Mouse (Mus musculus) retina, embryonic 14.5 days (tissue): ENCODE measurements at regions not wholly inside any gene's neighbourhood (a gene's known extent, or its start where the extent isn't known, plus 50 kb on each side); places are given as distances from the start of the nearest gene placed in this dataset.

Experiments used
- DNase-seq: peaks from one replicate; pipeline ENCODE4 v3.0.0-alpha.2; 2015; ENCODE audit warnings: low spot score

- no peak for DNase-seq
Observed at GRCm38 (mm10) chr15:96944741-96945140, 111.0 kb downstream of the Slc38a4 start.

DNA sequence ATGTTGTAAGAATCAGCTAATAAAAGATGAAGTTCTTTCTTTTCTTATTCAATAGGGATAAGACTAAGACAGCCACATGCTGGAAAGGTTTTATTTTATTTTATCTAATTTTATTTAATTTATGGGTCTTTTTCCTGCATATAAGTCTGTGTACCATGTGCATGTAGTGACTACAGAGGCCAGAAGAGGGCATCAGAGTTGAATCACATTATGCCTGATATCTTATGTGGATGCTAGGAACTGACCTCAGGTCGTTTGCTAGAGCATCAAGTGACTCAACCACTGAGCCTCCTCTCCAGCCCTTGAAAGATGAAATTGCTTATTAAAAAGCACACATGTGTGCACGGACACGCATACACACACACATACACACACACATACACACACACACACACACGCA, 113.1 kb downstream of the Slc38a4 start:
- DNase-seq, result no peak

- no peak for DNase-seq
Observed at GRCm38 (mm10) chr15:96938406-96938805, 117.3 kb downstream of the Slc38a4 start.

GRCm38 (mm10) chr15:96937623-96938022, 118.1 kb downstream of the Slc38a4 start:
- no peak for DNase-seq

GRCm38 (mm10) chr15:96936705-96937346, 118.9 kb downstream of the Slc38a4 start:
- DNase-seq, result peak; percentile 98

GRCm38 (mm10) chr15:96936216-96936615, 119.5 kb downstream of the Slc38a4 start:
- no peak for DNase-seq

- DNase-seq, result no peak
Observed at GRCm38 (mm10) chr15:96933451-96933850, 122.3 kb downstream of the Slc38a4 start.

DNA sequence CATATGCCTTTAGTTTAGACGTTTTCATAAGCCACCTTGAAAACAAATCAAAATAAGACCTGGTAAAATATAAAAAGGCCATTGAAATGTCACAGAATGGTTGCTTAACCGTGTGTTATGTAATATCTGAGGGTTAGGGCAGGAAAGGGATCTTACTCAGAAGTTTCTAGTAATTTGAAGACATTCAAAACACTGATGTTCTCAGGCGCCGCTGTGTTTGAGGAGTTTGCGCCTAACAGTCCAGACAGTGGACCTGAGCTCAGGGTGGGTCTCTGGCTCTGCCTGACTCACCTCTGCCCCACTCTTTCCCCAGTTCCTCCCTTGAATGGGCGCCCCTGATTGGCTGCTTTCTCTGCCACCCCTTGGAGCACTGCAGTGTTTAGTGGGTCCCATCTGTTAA, 125.2 kb downstream of the Slc38a4 start:
- no peak for DNase-seq

DNA sequence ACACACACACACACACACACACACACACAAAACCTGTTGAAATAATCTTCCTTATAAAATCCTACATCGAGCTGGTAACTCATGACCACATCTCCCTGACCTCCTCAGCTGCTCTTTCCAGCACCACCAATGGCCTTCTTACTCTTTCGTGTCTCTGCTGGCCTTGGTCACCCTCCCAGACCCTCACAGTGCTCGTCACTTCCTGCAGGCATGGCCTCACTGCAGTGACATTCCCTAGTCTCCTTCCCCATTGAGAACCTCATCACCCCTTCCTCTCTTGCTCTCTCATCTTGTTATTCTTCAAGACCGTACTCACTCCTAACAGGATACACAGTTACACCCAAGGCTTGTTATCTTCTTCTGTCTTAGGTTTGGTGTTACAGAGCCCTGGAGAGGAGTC, 126.0 kb downstream of the Slc38a4 start:
- no peak for DNase-seq

DNA sequence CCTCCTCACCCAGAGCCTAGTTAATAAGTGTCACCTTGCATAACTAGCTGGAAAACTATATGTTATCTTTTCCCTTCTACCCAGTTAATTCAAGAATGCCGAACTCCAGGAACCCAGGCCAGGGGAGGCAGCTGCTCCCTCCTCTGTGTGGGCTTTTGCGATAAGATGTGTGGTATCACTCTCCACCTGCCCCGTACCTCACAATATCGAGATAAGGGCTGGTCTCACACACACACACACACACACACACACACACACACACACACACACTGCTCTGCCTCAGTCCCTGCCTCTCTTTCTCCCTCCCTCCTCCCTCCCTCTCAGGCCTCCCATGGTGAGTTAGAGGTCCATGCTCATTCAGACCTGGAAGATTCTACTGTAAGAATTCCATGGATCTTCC, 127.1 kb downstream of the Slc38a4 start:
- DNase-seq, result no peak

- no peak for DNase-seq
Observed at GRCm38 (mm10) chr15:96927674-96928073, 128.1 kb downstream of the Slc38a4 start.

GRCm38 (mm10) chr15:96926660-96927059, 129.1 kb downstream of the Slc38a4 start:
- no peak for DNase-seq

DNA sequence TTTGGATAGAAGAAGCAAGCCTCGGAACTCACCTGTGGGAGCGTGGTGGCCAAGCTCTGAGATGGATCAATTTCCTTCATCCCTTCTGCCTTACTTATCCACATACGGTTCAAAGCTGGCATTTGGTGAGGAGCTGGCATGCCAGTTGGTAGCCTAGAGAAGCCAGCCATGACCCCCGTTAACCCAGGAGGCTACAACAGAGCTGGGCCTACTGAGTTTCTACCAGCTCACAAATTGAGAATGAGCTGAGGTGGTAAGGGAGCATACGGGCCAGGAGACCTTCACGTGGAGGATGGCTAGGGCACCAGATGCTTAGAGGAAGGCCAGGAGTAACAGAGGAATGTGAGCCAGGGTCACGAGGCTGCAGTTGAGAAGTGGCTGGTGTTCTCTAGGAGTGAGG, 139.2 kb downstream of the Slc38a4 start:
- no peak for DNase-seq

- DNase-seq, result no peak
Observed at GRCm38 (mm10) chr15:96915544-96915943, 140.2 kb downstream of the Slc38a4 start.

GRCm38 (mm10) chr15:96914988-96915387, 140.8 kb downstream of the Slc38a4 start:
- no peak for DNase-seq

GRCm38 (mm10) chr15:96905520-96905919, 150.2 kb downstream of the Slc38a4 start:
- DNase-seq, result no peak

DNA sequence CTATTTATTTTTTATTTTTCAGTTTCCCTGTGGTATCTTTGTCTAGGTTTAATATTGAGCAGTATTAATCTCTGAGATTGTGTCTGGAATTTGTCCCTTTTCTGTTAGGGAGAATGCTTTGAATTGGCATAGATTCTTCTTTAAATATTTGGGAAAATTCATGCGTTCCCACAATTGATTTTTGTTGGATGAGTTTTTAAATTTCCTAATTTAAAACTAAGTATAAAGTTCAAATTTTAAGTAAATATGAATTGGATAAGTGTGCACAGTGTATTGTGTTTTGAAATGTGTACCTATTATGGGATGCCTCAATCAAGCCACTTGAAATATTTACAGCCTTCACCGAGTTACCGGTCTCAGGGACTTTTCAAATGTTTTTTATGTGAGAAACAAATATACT, 152.3 kb downstream of the Slc38a4 start:
- DNase-seq, result no peak

DNA sequence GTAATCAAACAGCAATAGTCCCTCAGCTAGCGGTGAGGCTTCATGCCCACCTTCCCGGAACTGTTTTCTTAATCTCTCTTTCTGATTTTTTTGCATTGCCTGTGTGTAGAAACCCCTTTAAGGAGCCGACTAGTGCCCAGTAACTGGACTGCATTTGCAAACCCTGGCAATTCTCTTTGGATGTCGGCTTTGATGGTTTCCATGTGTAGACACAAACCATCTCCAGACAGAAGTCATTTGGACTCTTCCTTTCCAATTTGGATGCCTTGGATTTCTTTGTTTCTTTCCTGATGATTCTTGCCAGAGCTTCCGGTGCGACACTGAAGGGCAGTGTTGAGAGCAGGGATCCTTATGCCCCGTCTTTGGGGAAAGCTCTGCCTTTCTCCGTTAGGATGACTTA, 153.0 kb downstream of the Slc38a4 start:
- no peak for DNase-seq

GRCm38 (mm10) chr15:96901616-96902015, 154.1 kb downstream of the Slc38a4 start:
- no peak for DNase-seq

- no peak for DNase-seq
Observed at GRCm38 (mm10) chr15:96898285-96898684, 157.5 kb downstream of the Slc38a4 start.

DNA sequence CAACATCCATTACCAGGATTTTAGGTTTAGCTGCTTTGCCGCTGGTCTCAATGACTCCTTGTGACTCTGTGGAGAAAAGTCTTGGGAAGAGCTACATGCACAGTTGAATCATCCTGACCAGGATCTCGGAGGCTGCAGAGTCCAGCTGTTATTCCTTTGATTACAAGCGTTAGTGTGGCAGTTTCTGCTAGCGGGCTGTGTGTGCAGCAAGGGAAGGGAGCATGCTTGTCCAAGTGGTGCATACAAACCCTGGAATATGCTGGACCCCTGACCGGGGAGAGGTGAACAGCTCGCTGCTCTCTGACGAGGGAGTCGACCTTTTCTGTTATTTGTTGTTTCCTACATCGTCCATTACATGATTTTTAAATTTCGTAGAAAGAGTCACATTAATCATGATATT, 170.9 kb downstream of the Slc38a4 start:
- DNase-seq, result no peak

- no peak for DNase-seq
Observed at GRCm38 (mm10) chr15:96883754-96884153, 172.0 kb downstream of the Slc38a4 start.

DNA sequence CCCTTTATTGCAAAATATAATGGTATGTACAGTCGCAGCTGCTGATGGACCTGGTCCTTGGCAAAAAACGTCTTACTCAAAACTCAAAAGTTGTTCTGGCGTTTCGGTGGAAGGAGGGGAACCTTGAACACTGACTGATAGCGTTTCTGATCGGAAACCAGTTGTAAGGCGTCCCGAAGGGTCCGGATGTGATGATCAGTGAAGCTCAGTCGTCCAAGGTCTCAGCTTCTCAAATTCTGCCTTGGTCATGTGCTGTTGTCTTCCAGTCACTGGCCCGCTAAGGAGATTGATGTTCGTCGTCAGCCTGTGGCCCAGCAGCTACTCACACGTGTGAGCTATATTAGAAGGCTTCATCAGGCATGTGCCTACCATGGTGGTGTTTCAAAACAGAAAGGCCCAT, 173.5 kb downstream of the Slc38a4 start:
- no peak for DNase-seq

DNA sequence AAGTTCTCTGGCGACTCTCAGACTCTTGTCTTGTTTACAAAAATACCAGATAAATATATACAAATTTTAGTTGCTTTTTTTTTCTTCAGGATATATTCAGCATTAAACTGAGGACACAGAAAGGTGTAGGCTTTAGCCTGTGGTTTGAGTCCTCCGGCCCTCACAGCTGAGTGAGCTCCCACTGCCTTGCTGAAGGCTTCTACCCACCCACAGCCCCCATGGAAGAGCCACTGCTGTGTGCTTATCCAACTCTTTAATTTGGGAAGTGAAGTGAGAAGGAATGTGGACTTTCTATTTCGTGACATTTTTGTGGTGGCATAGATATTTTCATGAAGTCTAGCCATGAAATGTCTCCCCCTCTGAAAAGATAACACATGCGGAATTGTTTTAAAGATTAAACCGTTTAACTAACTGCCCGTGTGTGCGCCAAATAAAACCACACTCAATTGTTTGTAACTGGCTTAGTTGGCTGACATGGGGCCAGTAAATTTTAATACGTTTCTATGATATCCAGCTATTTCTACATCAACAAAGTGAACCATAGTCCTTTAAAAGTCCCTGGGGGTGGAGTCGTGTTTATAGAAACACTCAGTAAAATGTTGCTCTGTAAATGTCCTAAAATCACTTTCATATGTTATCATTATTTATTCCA, 174.1 kb downstream of the Slc38a4 start:
- DNase-seq, result no peak
